Mouse (Mus musculus) embryo, embryonic 11.5 days (tissue): Measurements from ENCODE around the gene Klhl11.

Source experiments
- DNase-seq: peaks from one replicate; pipeline ENCODE4 v3.0.0-alpha.2; 2012; ENCODE audit warnings: low read depth, low spot score

Gene Klhl11

DNA sequence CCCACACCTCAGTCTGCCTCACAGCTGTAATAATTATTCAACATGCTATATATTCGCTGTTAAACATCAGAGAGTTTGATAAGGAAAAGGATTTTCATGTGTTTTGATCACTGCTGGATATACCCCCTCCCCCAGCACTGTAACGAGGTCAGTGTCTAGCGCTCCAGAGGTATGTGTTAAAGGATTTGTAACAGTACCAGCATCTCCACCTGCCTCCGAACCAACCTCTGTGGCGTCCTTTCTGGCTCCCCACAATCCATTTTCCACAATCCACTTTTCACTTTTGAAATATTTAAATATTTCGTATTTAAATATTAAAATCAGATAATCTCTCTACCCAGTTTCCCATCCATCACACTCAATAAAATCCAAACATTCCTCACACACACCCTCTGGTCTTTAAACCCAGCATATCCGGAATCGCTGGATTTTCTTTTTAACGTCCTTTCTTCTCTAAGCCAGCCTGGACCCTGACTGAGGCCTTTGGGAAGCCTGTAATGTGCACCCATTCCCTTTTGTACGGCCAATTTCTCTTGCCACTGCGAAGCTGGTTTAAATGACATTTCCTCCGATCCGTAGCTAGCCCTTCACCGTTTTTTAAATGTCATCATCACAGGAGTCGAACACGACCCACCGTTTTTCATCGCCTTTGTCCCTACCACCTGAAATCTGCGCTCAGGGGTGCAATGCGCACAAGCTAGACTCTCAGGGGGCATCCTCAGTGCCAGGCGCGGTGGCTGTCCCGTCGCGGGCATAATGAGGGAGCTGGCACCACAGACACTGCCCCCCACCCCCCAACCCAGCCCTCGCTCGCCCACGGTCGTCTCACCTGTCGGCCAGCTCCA is 967 bp downstream of the Klhl11 start:
- DNase-seq, result peak; percentile 1

GRCm38 (mm10) chr11:100465833-100466232 is 6.7 kb downstream of the Klhl11 start:
- DNase-seq, result no peak

GRCm38 (mm10) chr11:100465229-100465792 is 7.2 kb downstream of the Klhl11 start:
- DNase-seq, result no peak

GRCm38 (mm10) chr11:100462699-100463098 is 9.8 kb downstream of the Klhl11 start:
- no peak for DNase-seq

GRCm38 (mm10) chr11:100457711-100458110 is 14.8 kb downstream of the Klhl11 start:
- no peak for DNase-seq

GRCm38 (mm10) chr11:100457247-100457646 is 15.3 kb downstream of the Klhl11 start:
- DNase-seq, result no peak

DNA sequence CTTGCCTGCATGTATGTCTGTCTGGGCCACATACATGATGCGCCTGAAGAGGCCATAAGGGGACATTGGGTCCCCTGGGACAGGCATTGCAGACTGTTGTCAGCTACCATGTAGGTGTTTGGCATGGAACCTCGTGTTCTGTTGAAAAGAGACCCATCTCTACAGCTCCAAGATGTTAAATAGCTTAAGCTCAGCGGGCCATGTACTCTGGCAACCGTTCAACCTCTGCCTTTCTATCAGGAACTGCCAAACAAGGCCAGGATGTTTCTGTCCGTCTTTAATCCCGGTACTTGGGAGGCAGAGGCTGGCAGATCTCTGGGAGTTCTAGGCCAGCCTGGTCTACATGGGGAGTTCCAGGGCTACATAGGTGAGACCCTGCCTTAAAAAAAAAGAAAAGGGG is 29.9 kb downstream of the Klhl11 start:
- no peak for DNase-seq

DNA sequence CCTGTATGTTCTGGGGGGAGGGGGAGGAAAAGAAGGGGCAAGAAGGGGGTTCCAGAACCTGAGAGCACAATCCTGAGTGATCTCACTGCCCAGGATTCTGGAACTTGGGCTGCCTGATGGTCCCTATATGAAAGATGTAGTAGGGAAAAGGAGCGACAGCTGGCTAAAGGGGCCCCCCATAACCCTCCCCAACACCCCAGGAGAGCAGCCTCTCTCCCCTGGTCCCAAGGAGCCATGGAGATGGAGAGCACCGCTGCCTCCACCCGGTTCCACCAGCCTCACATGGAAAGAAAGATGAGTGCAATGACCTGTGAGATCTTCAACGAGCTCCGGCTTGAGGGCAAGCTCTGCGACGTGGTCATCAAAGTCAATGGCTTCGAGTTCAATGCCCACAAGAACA is 30.7 kb downstream of the Klhl11 start, which contains the start of the genes Nt5c3b and Klhl10:
Gene Nt5c3b, minus strand, starts transcription at position 12 of the 400 bp plus-strand sequence.
Gene Klhl10, plus strand, starts transcription at position 121 of the 400 bp plus-strand sequence.
- DNase-seq, result no peak

GRCm38 (mm10) chr11:100440691-100441522 is 31.6 kb downstream of the Klhl11 start:
- peak; percentile 66 for DNase-seq

DNA sequence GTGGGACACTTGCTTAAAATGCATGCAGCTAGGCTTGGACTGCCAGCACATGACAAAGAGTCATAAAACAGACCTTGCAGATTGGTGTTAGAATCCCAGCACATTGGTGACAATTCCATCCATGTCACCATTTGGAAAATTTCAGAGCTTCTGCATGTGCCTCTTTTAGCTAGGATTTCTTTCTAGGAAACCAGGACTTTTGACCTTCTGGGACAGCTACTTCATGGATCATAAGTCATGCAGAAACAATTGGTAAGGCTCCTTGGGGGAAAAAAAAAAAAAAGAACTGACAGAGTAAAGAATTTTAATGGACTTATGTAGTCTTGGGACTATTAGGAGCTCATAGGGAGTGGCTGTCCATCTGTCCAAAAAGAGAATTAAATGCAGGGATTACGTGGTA is 34.6 kb downstream of the Klhl11 start:
- no peak for DNase-seq

- no peak for DNase-seq
Observed at GRCm38 (mm10) chr11:100435678-100436246, 36.8 kb downstream of the Klhl11 start.

GRCm38 (mm10) chr11:100432002-100432401 is 40.5 kb downstream of the Klhl11 start:
- no peak for DNase-seq

GRCm38 (mm10) chr11:100430052-100430451 is 42.5 kb downstream of the Klhl11 start:
- DNase-seq, result no peak

DNA sequence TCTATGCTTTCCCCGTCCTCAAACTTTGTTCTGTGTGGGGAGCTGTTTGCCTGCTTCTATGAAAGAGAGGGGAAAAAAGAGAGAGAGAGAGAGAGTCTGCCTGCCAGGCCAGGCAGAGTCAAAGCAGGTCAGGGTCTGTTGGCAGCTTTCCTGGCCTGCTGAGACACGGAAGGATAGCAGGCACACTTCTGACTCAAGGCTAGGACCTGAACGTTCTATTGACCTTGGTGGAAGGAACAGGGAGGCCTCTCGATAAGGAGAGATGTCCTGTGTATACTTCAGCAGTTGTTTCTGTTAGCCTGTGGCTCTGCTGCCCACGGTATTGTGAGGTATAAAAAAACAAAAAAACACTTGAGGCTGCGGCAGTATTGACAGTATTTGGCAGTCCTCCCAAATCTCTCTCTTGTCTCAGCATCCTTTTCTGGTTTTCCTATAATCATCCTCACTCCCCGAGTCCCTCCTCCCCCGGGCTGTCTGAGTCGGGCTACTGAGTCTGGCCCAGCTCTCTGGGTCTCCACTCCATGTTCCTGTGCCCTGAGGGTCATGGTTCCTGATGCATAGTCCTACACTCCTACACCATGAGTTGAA is 43.8 kb downstream of the Klhl11 start:
- no peak for DNase-seq

DNA sequence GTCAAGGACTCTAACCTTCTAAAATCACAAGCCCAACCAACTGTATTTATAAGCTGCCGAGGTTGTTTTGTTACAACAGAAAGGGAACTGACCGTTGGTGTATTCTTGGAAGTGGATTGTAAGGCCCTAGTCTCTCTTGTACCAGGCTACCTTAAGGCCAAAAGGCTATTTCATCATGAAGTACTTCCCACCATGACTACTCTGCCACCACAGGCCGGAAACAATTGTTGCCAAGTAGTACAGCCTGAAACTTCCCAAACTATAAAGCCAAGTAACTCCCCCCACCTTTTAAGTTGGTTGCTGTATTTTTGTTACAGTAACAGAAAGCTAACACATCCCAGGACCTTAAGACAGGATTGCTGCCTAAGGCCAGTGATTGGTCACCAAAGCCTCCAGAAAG is 45.7 kb downstream of the Klhl11 start:
- DNase-seq, result no peak

DNA sequence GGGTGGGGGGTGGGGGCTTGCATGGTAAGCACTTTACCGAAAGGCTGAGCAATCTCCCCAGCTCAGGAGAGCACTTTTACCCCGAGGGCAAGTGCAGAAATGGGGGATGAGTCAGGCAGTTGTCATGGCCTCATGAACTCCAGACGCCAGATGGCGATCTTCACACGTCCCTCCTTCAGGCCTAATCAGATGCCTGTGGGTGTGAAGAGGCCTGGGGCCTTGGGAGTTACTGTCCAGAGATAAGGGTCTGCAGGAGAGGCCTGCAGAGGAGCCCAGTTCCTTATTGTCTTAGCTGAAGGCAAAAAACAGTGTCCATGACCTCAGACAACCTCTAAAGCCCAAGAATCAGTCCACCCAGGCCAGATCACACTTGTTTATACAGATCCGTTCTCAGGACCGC is 46.7 kb downstream of the Klhl11 start:
- peak; percentile 63 for DNase-seq

DNA sequence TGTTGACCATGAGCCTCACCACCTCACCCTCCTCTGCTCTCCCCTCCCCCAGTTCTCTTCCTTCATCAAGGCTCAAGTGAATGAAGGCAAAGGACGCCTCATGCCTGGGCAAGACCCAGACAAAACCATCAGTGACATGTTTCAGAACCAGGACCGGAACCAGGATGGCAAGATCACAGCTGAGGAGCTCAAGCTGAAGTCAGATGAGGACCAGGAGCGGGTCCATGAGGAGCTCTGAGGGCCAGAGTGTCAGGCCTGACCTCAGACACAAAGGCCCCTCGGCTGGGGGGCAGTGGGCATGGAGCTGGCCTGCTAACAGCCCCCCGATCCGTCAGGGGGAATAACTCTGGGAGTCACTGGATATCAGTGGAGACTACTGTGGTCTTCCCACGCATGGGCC is 48.7 kb downstream of the Klhl11 start:
- DNase-seq, result no peak

DNA sequence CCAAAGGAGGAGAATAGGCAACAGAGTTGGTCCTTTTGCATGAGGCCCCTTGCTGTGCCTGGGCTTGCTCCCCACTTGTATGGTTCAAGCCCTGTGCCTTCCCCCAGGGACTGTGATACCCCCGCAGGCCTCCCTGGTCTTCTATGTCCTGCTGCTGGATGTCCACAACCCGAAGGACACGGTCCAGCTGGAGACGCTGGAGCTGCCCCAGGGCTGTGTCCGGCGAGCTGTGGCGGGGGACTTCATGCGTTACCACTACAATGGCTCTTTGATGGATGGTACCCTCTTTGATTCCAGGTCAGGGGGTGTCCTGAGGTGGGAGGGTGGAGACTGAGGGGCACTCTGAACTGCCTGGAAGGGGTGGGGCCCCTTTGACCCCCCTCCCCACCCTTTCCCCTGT is 51.0 kb downstream of the Klhl11 start:
- DNase-seq, result no peak

- DNase-seq, result peak; percentile 49
Observed at GRCm38 (mm10) chr11:100414914-100415822, 57.4 kb downstream of the Klhl11 start, which contains the start of gene Fkbp10. Gene Fkbp10, plus strand, starts transcription at chr11:100415697.
